Mouse (Mus musculus) splenic B cell, adult 2 months (primary cell): Measurements from ENCODE around the gene Tspan33.

Source experiments
- DNase-seq: peaks from one replicate; pipeline ENCODE4 v3.0.0-alpha.2; 2011; ENCODE audit warnings: low read depth, low spot score
- H3K27me3 ChIP-seq: 2 replicates; pipeline ENCODE4 v1.6.1; 2012; ENCODE audit warnings: mild to moderate bottlenecking, low read length, moderate library complexity, mixed read lengths; ENCODE audit not compliant: control insufficient read depth, poor library complexity, insufficient read depth, severe bottlenecking
- H3K36me3 ChIP-seq: 2 replicates; pipeline ENCODE4 v1.6.1; 2012; ENCODE audit warnings: mild to moderate bottlenecking, low read length, moderate library complexity, mixed read lengths; ENCODE audit not compliant: control insufficient read depth, poor library complexity, insufficient read depth, severe bottlenecking

Gene Tspan33

GRCm38 (mm10) chr6:29685952-29686351 is 8.1 kb upstream of the Tspan33 start:
- DNase-seq = no peak
- no peaks in the 10 kb centered on the region for H3K36me3 ChIP-seq
- no peaks in the 10 kb centered on the region for H3K27me3 ChIP-seq

GRCm38 (mm10) chr6:29689458-29689857 is 4.6 kb upstream of the Tspan33 start:
- DNase-seq = no peak
- Histone ChIP-seq H3K36me3 (no peaks in the 10 kb centered on the region), H3K27me3 (no peaks in the 10 kb centered on the region)

GRCm38 (mm10) chr6:29694375-29695289 is 610 bp downstream of the Tspan33 start:
- DNase-seq = peak; percentile 6
- H3K27me3 ChIP-seq = no peaks in the 10 kb centered on the region

GRCm38 (mm10) chr6:29695290-29695674 is 1.3 kb downstream of the Tspan33 start:
- Histone ChIP-seq H3K27me3 (no peaks in the 10 kb centered on the region), H3K36me3 (no peaks in the 10 kb centered on the region)
- no peak for DNase-seq

More at GRCm38 (mm10) chr6:29694375-29695289, 610 bp downstream of the Tspan33 start:
- no peaks in the 10 kb centered on the region for H3K36me3 ChIP-seq

GRCm38 (mm10) chr6:29695975-29696374 is 2.0 kb downstream of the Tspan33 start:
- Histone ChIP-seq H3K36me3 (no peaks in the 10 kb centered on the region), H3K27me3 (no peaks in the 10 kb centered on the region)
- peak; percentile 13 for DNase-seq

GRCm38 (mm10) chr6:29697139-29697538 is 3.1 kb downstream of the Tspan33 start:
- Histone ChIP-seq H3K27me3 (no peaks in the 10 kb centered on the region), H3K36me3 (no peaks in the 10 kb centered on the region)
- no peak for DNase-seq

GRCm38 (mm10) chr6:29697548-29697947 is 3.5 kb downstream of the Tspan33 start:
- Histone ChIP-seq H3K36me3 (no peaks in the 10 kb centered on the region), H3K27me3 (no peaks in the 10 kb centered on the region)
- DNase-seq = no peak

GRCm38 (mm10) chr6:29699085-29699745 is 5.2 kb downstream of the Tspan33 start:
- DNase-seq = no peak
- Histone ChIP-seq H3K27me3 (no peaks in the 10 kb centered on the region), H3K36me3 (no peaks in the 10 kb centered on the region)

GRCm38 (mm10) chr6:29701051-29701450 is 7.0 kb downstream of the Tspan33 start:
- H3K27me3 ChIP-seq = no peaks in the 10 kb centered on the region
- no peak for DNase-seq
- no peaks in the 10 kb centered on the region for H3K36me3 ChIP-seq

- DNase-seq = no peak
- no peaks in the 10 kb centered on the region for H3K36me3 ChIP-seq
Measured at GRCm38 (mm10) chr6:29702126-29702525, 8.1 kb downstream of the Tspan33 start.

GRCm38 (mm10) chr6:29704143-29704542 is 10.1 kb downstream of the Tspan33 start:
- Histone ChIP-seq H3K36me3 (no peaks in the 10 kb centered on the region), H3K27me3 (no peaks in the 10 kb centered on the region)
- no peak for DNase-seq

More at GRCm38 (mm10) chr6:29702126-29702525, 8.1 kb downstream of the Tspan33 start:
- H3K27me3 ChIP-seq = no peaks in the 10 kb centered on the region

- H3K36me3 ChIP-seq = no peaks in the 10 kb centered on the region
- DNase-seq = no peak
- H3K27me3 ChIP-seq = no peaks in the 10 kb centered on the region
Measured at GRCm38 (mm10) chr6:29707902-29708301, 13.9 kb downstream of the Tspan33 start.

GRCm38 (mm10) chr6:29711318-29711717 is 17.3 kb downstream of the Tspan33 start:
- H3K36me3 ChIP-seq = no peaks in the 10 kb centered on the region
- H3K27me3 ChIP-seq = no peaks in the 10 kb centered on the region
- no peak for DNase-seq

GRCm38 (mm10) chr6:29712011-29712584 is 18.1 kb downstream of the Tspan33 start:
- Histone ChIP-seq H3K36me3 (no peaks in the 10 kb centered on the region), H3K27me3 (no peaks in the 10 kb centered on the region)
- DNase-seq = peak; percentile 67
